Mouse (Mus musculus) lung, adult 2 months (tissue): ENCODE results near the gene Idh2. TPM values are rescaled to one million over a fixed set of nuclear protein-coding genes. Genes with fewer than 3 reads are reported as not detected.

Experiments used
- DNase-seq: peaks from one replicate; pipeline ENCODE4 v3.0.0; 2022
- H3K4me1 ChIP-seq: fragments of 200-500 bp; 2 replicates; pipeline ENCODE4 v1.6.1; 2011; ENCODE audit warnings: low read length; ENCODE audit not compliant: control insufficient read depth, insufficient read depth
- H3K4me3 ChIP-seq: fragments of 200-500 bp; replicated peaks from 2 replicates; pipeline ENCODE3; 2011; ENCODE audit warnings: low read depth, mild to moderate bottlenecking, control low read depth, low read length; ENCODE audit errors: extremely low read depth
- CTCF ChIP-seq: fragments of 200-500 bp; IDR thresholded peaks from 2 replicates; pipeline ENCODE4 v1.5.1; 2011; ENCODE audit warnings: mild to moderate bottlenecking, low read length, control low read depth; ENCODE audit not compliant: insufficient read depth
- POLR2A ChIP-seq: fragments of 200-500 bp; IDR thresholded peaks from 2 replicates; pipeline ENCODE4 v1.6.1; 2011; ENCODE audit warnings: low read depth, mild to moderate bottlenecking, control low read depth, low read length, borderline replicate concordance; ENCODE audit errors: extremely low read depth
- WGBS: fragments of 180-500 bp; shearing (Covaris S2); methylation state at CpG from one replicate; pipeline ENCODE4 v1.1.7; 2018; 5-methylcytosine and 5-hydroxymethylcytosine counted together
- polyA plus RNA-seq: library from polyadenylated mRNA; depleted of rRNA; stranded (reverse); fragments of >200 nt; gene quantifications from 2 replicates; pipeline ENCODE4 v1.2.3, GENCODE M21; 2012

Idh2 gene
- polyA plus RNA-seq, 1 experiment: 162 TPM

GRCm38 (mm10) chr7:80105637-80106390, 9.4 kb downstream of the Idh2 start:
- no peak for DNase-seq
- Histone ChIP-seq H3K4me1 (peaks cover 3% of the 10 kb centered on the region), H3K4me3 (no peak overlapping the region)
- TF ChIP-seq POLR2A: no peak
- no peak for TF ChIP-seq CTCF
- 91% methylated on average over 4 of the region's 4 CpGs for WGBS

GRCm38 (mm10) chr7:80103335-80103734, 11.9 kb downstream of the Idh2 start:
- no peak for TF ChIP-seq CTCF
- no peak for TF ChIP-seq POLR2A
- 68% methylated on average over 3 of the region's 3 CpGs for whole genome bisulfite sequencing

GRCm38 (mm10) chr7:80098389-80098976, 16.7 kb downstream of the Idh2 start:
- no peak for DNase-seq
- H3K4me3 ChIP-seq: no peak overlapping the region

More at GRCm38 (mm10) chr7:80103335-80103734, 11.9 kb downstream of the Idh2 start:
- Histone ChIP-seq H3K4me1 (no peaks in the 10 kb centered on the region; the same call in 1 of the 2 replicates), H3K4me3 (no peak overlapping the region)
- no peak for DNase-seq

DNA sequence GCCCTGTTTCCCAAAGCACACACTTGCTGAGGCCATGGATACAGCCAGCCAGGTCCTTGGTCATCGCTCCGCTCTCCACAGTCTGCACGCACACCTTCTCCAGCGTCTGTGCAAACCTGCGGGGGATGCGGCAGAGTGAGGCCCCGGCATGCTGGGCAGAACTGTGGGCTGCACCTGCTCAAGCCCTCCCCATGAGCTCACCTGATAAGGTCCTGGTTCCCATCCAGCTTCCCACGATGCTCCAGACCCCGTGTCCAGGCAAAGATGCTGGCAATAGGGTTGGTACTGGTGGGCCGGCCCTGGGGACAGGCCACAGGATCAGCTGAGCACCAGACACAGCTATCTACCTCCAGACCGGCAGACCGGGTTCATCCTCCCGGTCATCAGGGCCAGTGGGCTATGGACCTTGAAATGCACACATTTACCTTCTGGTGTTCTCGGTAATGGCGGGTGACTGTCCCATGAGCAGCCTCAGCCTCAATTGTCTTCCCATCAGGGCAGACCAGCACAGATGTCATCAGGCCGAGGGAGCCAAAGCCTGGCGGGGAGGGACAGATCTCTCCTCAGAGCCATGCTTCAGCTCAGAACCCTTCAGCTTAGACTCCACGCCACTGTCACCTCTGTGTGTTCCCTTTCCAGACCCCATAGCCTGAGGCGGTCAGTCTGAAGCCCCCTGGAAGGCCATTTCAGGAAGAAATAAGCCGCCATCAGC, 19.4 kb downstream of the Idh2 start:
- TF ChIP-seq CTCF: no peak
- no peak for TF ChIP-seq POLR2A
- H3K4me1 ChIP-seq: peaks cover 19% of the 10 kb centered on the region
- WGBS: 94% methylated on average over 20 of the region's 20 CpGs
- H3K4me3 ChIP-seq: no peak overlapping the region
- no peak for DNase-seq

More at GRCm38 (mm10) chr7:80098389-80098976, 16.7 kb downstream of the Idh2 start:
- 87% methylated on average over 13 of the region's 13 CpGs for WGBS
- H3K4me1 ChIP-seq: no peaks in the 10 kb centered on the region; the same call in 1 of the 2 replicates
- TF ChIP-seq POLR2A (no peak), CTCF (no peak)

- DNase-seq: no peak
- Histone ChIP-seq H3K4me1 (peaks cover 19% of the 10 kb centered on the region), H3K4me3 (no peak overlapping the region)
- TF ChIP-seq POLR2A (no peak), CTCF (no peak)
- WGBS: 73% methylated on average over 5 of the region's 5 CpGs
Measured at GRCm38 (mm10) chr7:80094481-80094880, 20.7 kb downstream of the Idh2 start.

DNA sequence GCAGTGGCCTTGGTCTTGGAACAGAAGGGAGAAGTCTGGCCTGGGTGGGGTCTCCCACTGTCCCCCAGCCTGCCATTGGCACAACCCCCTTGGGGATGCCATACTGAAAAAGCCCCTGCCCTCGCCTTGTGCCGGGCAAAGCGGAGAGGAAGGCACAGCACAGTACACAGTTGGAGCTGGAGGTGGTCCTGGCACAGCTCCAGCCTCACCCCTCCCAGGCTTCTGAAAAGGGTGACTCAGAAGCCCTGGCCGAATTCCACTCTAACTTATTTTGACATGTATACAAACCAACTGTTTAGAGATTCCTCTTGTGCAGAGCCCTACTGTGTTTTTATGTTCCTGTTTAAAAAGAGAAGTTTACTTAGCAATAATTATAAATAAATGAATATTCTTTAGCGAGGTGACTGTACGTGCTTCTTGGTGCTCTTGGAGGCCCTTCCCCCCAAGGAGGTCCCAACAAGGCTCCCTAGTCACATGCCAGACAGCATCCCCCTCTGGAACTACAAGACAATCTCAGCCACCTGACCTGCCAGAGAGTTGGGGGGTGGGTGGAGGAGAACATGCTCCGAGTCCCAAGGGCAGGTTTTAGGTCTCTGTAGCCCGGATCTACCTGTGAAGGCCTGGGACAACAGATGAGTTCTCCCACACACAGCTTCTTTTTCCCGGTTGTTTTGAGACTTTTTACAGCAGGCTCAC, 22.7 kb downstream of the Idh2 start:
- H3K4me1 ChIP-seq: peaks cover 19% of the 10 kb centered on the region
- DNase-seq: peak; percentile 60
- H3K4me3 ChIP-seq: no peak overlapping the region
- TF ChIP-seq POLR2A: no peak
- 31% methylated on average over 9 of the region's 9 CpGs for WGBS

DNA sequence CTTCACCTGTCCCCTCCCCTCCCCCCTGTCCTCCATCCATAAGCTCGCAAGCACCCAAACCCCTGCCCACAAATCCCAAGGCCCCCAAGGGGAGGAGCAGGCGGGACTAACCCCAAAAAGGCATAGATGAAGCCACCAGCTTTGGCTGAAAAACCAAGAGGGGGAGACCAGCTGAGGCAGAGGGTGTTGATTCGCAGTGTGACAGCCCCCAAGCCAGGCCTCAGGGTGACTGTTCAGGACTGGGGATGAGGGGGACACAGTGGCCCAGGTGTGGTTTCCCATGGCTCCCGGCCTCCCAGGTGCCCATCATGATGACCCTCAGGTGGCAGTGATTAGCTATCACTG, 23.4 kb downstream of the Idh2 start:
- no peak for TF ChIP-seq POLR2A
- no peak for TF ChIP-seq CTCF
- Histone ChIP-seq H3K4me1 (peaks cover 19% of the 10 kb centered on the region), H3K4me3 (no peak overlapping the region)
- DNase-seq: no peak
- WGBS: 76% methylated on average over 4 of the region's 4 CpGs

DNA sequence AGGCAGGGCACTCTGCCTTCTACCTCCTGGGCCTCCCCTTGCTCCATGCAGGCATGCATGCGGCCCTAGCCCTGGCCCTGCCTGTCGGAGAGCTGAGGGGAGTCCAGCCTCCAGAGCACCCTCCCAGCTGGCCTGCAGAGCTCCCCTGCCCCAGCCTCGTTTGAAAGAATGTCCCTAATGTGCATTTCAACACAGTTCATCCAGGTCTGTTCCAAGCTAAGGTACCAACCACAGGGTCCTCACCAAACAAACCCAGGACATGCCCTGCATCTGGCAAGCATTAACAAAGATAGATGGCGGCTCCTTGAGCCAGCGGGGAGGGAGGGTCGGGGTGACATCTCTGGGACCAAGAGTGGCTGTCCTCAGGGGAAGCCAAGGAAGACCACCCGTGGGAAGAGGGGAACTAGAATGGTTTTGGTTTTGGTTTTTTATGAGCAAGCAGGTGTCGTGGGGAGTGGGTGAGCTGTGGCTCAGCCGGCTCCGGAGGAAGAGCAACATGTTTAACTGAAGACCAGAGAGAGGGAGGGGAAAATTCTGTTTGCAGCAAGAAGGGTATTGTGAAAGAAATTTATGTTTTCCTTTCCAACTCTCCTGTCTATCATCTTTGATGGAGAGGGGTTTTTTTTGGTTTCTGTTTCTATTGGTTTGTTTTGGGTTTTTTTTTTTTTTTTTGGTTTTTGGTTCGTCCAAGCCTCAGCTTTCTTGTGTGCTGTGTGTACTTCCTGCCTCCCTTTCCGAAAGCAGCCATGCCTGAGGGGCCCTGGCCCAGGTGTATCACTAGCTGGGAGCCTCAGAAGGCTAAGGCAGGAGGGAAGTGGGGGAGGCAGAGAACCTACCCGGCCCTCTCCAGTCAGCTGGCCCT, 24.0 kb downstream of the Idh2 start:
- DNase-seq: no peak
- 51% methylated on average over 13 of the region's 13 CpGs for WGBS
- TF ChIP-seq CTCF: no peak
- no peak for TF ChIP-seq POLR2A
- H3K4me1 ChIP-seq: peaks cover 19% of the 10 kb centered on the region
- H3K4me3 ChIP-seq: no peak overlapping the region
